Mouse (Mus musculus) G1E (cell line): Measurements from ENCODE around the gene Bik. TPM values are rescaled to one million over a fixed set of nuclear protein-coding genes. Genes with fewer than 3 reads are reported as not detected.

Experiments used
- ATAC-seq: 2 replicates; pipeline ENCODE4 v1.8.0; 2016; ENCODE audit warnings: mild to moderate bottlenecking; ENCODE audit not compliant: insufficient number of reproducible peaks, poor library complexity, low FRiP score, severe bottlenecking; ENCODE audit errors: extremely low read depth
- DNase-seq: peaks from one replicate; pipeline ENCODE4 v3.0.0; 2012; ENCODE audit warnings: low spot score
- H3K27me3 ChIP-seq: 2 replicates; pipeline ENCODE4 v1.6.1; 2012; ENCODE audit warnings: mild to moderate bottlenecking, low read length, inconsistent platforms; ENCODE audit not compliant: insufficient read depth
- H3K36me3 ChIP-seq: replicated peaks from 2 replicates; pipeline ENCODE3; 2012; ENCODE audit warnings: mild to moderate bottlenecking, inconsistent platforms
- H3K4me1 ChIP-seq: 2 replicates; pipeline ENCODE4 v1.6.1; 2012; ENCODE audit warnings: low read depth, low read length, inconsistent platforms, mixed read lengths; ENCODE audit not compliant: insufficient read depth
- H3K4me3 ChIP-seq: 2 replicates; pipeline ENCODE4 v1.5.1; 2012; ENCODE audit warnings: low read depth, mild to moderate bottlenecking, inconsistent platforms, low read length, moderate library complexity, mixed read lengths
- H3K9me3 ChIP-seq: replicated peaks from 2 replicates; pipeline ENCODE4 v1.6.1; 2012; ENCODE audit warnings: inconsistent platforms
- CTCF ChIP-seq: IDR thresholded peaks from 2 replicates; pipeline ENCODE4 v1.5.1; 2012; ENCODE audit warnings: low read depth, low read length, inconsistent platforms, mixed read lengths
- GATA1 ChIP-seq: IDR thresholded peaks from 2 replicates; pipeline ENCODE4 v1.6.1; 2012; ENCODE audit warnings: borderline replicate concordance, low read length, inconsistent platforms, mixed read lengths
- GATA2 ChIP-seq: IDR thresholded peaks from 2 replicates; pipeline ENCODE4 v1.6.1; 2012; ENCODE audit warnings: low read depth, low read length, inconsistent platforms, borderline replicate concordance
- POLR2AphosphoS5 ChIP-seq: IDR thresholded peaks from 2 replicates; pipeline ENCODE4 v1.6.1; 2012; ENCODE audit warnings: low read depth, low read length, inconsistent platforms; ENCODE audit not compliant: insufficient replicate concordance
- TAL1 ChIP-seq: conservative IDR thresholded peaks from 2 replicates; pipeline ENCODE4 v1.6.1; 2012; ENCODE audit warnings: low read depth, low read length, inconsistent platforms, mixed read lengths
- polyA plus RNA-seq: library from polyadenylated mRNA; stranded (reverse); fragments of >175 nt; gene quantifications from 2 replicates; pipeline ENCODE4 v1.2.3, GENCODE M21; 2012
- total RNA-seq, 2 experiments: library from RNA; stranded (forward) in 1 of 2; stranded (reverse) in 1 of 2; fragments of 200-1000 nt in 1 of 2; fragments of >200 nt in 1 of 2; fragmentation: Nextera tagmentation in 1 of 2; gene quantifications; 2 replicates each; pipeline ENCODE4 v1.2.3; 2014 to 2017

The Bik gene
- total and polyA plus RNA-seq, 3 experiments: not detected

GRCm38 (mm10) chr15:83510805-83511405 is 15.8 kb upstream of the Bik start, which contains the start of gene Ttll1:
Gene Ttll1 (minus strand): TSS chr15:83510893.
- DNase-seq: peak; percentile 97
- Histone ChIP-seq H3K4me1 (peaks cover 23% of the 10 kb centered on the region), H3K9me3 (no peaks in the 10 kb centered on the region), H3K27me3 (peaks cover 27% of the 10 kb centered on the region), H3K36me3 (no peaks in the 10 kb centered on the region), H3K4me3 (peak within 1 kb of the TSS; percentile 72)
- TF ChIP-seq POLR2AphosphoS5 (no peak), TAL1 (no peak), GATA2 (no peak), CTCF (no peak), GATA1 (no peak)
- peak; percentile 91 for ATAC-seq

DNA sequence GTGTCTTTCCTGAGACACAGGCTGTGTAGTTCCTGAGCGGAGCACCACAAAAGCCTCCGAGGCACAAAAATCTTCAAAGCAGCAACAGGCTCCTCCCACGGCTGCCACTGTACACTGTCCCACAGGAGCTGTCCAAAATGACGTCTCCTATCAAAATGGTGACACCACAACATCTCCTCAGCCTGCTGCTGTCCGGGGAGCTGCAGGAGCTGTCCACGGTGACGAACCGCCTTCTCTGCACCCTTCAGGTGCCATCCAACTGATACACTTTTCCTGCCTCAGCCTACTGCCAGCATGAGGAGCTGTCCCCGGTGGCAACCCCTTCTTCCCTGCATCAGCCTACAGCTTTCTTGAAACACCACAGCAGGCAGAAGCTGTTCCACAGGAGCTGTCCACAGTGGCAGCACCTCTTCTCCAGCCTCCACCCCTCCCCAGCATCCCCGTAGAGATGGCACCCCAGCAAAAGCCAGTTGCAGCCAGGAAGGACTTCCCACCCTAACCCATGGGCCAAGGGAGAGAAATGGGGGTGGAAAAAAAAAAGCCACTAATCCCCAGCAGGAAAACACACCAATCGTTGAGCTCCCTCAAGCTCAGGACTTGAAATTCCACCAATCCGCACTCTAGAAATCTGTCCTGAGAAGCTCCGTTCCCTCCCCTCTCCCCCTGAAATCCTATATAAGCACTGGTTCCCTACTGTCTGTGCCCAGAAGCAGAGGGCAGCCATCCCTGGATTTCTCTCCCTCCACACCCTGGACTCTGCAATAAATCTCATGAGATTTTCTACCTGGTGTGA is 14.0 kb upstream of the Bik start:
- H3K4me1 ChIP-seq: peaks cover 23% of the 10 kb centered on the region
- peaks cover 42% of the 10 kb centered on the region for H3K27me3 ChIP-seq
- no peaks in the 10 kb centered on the region for H3K9me3 ChIP-seq
- TF ChIP-seq POLR2AphosphoS5: no peak
- TF ChIP-seq GATA1: no peak
- no peak for TF ChIP-seq GATA2
- TF ChIP-seq TAL1: no peak
- no peak for TF ChIP-seq CTCF
- DNase-seq (no peak), ATAC-seq (no peak)
- no peak overlapping the region for H3K4me3 ChIP-seq
- H3K36me3 ChIP-seq: no peaks in the 10 kb centered on the region

GRCm38 (mm10) chr15:83515018-83515417 is 11.6 kb upstream of the Bik start:
- H3K4me3 ChIP-seq: no peak overlapping the region
- ATAC-seq: no peak
- no peaks in the 10 kb centered on the region for H3K9me3 ChIP-seq
- no peak for TF ChIP-seq GATA2
- TF ChIP-seq POLR2AphosphoS5: no peak
- TF ChIP-seq CTCF: no peak
- TF ChIP-seq GATA1: no peak
- no peak for TF ChIP-seq TAL1
- H3K27me3 ChIP-seq: peaks cover 60% of the 10 kb centered on the region
- no peak for DNase-seq
- no peaks in the 10 kb centered on the region for H3K36me3 ChIP-seq
- H3K4me1 ChIP-seq: peaks cover 21% of the 10 kb centered on the region

DNA sequence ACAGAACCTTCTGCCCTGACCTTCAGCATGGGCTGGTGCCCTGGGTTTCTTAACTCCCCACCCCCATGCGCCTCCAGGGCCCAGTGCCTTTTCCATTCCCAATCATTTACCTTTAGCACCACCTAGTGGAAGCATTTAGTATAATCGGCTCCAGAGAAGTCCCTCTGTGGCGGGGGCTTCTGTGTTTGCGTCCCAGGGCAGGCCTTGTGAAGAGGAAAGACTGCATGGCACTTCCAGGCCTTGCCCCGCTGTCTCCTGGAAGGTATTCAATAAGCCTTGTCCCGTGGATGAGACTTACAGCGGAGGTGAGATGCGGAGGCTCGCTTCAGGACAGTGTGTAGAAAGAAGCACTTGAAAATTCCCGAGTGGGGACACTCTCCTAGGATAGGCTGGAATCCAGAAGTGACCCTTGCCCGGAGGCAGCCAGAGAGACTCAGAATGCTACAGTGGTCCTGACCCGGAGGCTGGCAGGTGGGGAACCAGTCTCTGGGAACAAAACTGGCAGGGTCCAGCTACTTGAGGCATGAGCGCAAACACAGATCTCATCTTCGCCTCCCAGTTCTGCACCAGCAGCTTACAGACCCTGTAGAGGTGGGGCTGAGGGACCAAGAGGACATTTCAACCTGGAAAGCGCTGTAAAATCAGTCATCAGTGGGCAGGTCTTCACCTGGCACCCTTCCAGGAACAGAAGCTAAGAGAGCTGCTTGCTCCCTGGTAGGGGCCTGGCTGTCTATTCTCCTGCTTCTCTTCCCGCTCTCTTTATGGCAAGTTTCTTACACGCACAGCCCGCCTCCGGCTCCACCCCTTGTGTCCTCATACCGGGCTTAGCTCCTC is 8.2 kb upstream of the Bik start:
- ATAC-seq: no peak
- peaks cover 9% of the 10 kb centered on the region for H3K4me1 ChIP-seq
- H3K36me3 ChIP-seq: no peaks in the 10 kb centered on the region
- no peak overlapping the region for H3K4me3 ChIP-seq
- peaks cover 74% of the 10 kb centered on the region for H3K27me3 ChIP-seq
- TF ChIP-seq POLR2AphosphoS5 (no peak), CTCF (0 out of 2 replicates have a peak, but pooled peaks have one; percentile 9)
- no peaks in the 10 kb centered on the region for H3K9me3 ChIP-seq
- peak; percentile 75 for DNase-seq

- ATAC-seq (no peak), DNase-seq (no peak)
- TF ChIP-seq POLR2AphosphoS5 (no peak), CTCF (no peak), GATA1 (no peak), TAL1 (no peak), GATA2 (no peak)
- H3K36me3 ChIP-seq: no peaks in the 10 kb centered on the region
- H3K4me3 ChIP-seq: no peak overlapping the region
- H3K4me1 ChIP-seq: peaks cover 11% of the 10 kb centered on the region
- peaks cover 82% of the 10 kb centered on the region for H3K27me3 ChIP-seq
- H3K9me3 ChIP-seq: no peaks in the 10 kb centered on the region
Measured at GRCm38 (mm10) chr15:83520861-83521382, 5.7 kb upstream of the Bik start.
